Mouse (Mus musculus) thymus, adult 18-20 months (tissue): ENCODE measurements around the gene Mapk11.

Source experiments
- DNase-seq, 2 experiments: peaks; one replicate each; pipeline ENCODE4 v3.0.0; 2022; ENCODE audit warnings: mixed read lengths in 2 of 2

The Mapk11 gene

DNA sequence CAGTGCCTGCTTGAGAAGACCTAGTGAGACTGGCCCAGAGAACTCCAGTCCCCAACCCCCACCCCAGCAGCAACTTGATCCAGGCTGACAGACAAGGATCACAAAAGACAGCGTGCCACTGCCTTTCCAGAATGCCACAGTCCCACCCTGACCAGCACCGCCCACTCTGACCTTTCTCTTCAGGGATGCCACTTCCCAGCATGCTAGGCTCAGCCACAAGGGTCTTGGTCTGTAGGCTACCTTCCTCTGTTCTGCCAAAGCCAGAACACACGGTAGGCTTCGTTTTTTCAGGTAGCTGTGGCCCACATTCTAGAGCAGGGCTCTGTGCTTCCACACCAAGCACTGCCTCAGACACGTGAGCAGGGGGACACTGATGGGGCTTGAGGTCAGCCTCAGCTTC is 46.8 kb downstream of the Mapk11 start:
- DNase-seq, result no peak

DNA sequence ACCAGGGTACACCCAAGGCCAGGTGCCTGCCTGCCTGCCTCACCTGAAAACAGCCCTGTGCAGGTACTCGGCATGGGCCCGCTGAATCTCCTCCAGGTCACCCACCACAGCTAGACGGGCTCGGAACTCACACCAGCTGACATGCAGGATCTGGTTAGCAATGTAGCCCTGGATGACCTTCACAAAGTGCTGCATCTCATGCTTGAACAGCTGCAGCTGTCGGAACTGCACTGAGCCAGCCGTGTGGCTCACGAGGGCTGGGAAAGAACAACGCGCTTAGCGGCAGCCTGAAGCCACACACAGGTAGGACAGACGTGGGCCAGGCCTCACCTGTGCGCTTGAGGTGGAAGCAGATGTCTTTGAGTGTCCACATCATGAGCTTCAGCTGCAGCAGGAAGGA is 48.6 kb downstream of the Mapk11 start:
- no peak for DNase-seq

DNA sequence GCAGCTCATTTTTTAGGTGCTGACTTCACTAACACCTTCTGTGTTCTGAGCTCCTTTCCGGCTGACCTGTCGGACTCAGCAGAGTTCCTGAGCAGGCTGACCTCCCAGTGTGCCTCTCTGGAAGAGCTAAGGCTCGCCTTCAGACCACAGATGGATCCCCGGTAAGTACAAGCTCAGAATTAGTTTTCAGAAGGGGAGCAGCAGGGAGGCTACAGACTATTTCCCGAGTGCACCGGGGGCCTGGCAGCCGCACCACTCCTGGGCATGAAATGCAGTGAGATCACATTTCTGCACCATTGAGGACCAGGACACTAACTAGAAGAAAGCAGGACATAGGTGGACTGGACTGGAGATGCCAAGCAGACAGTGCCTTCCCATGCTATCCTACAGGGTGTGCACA is 50.8 kb downstream of the Mapk11 start:
- DNase-seq, result no peak

DNA sequence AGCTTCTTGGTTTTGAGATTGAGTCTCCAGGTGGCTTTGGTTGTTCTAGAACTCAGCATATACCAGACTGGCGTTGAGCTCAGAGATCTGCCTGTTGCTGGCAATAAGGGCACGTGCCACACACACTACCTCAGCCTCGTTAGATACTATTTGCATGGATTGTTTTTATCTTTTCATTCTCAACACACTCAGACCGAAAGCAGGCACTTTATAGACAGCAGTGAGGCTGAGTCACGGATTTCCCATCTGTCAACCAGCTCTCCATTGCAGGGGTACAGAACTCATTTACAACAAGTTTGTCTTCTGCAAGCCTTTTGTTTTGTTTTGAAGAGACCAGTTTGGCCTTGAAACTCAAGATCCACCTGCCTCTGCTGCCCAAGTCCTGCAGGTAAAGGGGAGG is 52.0 kb downstream of the Mapk11 start:
- DNase-seq, result no peak
